12 mouse cellular contexts compared by ENCODE assay signal in the genomic region with DNA sequence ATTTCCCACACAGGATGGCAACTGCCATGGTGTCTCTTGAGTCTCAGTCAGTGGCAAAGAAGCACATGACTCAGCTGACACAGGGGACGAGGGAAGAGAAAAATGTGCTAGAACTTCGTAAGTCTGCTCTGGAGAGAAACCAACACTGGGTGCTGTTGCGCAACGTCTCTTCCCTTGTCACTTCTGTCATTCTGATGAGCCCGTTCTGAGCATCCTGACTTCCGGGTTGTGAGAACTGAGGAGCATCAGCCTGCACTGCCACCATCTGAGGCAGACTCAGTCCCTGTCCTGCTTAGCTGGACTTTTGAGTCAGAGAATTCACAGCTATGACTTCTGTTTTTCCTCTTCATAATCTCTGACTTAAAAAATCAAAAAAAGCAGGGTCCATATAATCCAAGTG.
"Had no signal": no experiment of that assay in that cellular context is flagged by ENCODE, and none has a peak within 500 bp of the region (broad histone marks: within the 10 kb centered on the region; RNA-seq: fewer than 3 reads in every experiment).

No protein-coding gene starts in this region.

- H3K4me2 ChIP-seq: limb, embryonic 12.5 days; liver, embryonic 12.5 days; midbrain, embryonic 12.5 days had no signal

- DNase-seq: kidney, adult 8-10 months; kidney, postnatal 25 days; liver, postnatal 0 days; spleen, adult 18-20 months; thymus, adult 18-20 months; thymus, postnatal 25 days had no signal

- H3K9me3 ChIP-seq: limb, embryonic 12.5 days; liver, embryonic 12.5 days; midbrain, embryonic 12.5 days had no signal

- H3K27me3 ChIP-seq: limb, embryonic 12.5 days; liver, embryonic 12.5 days; midbrain, embryonic 12.5 days had no signal

- H3K27ac ChIP-seq: left cerebral cortex, adult 2 months; limb, embryonic 12.5 days; liver, embryonic 12.5 days; midbrain, embryonic 12.5 days had no signal

- H3K36me3 ChIP-seq: limb, embryonic 12.5 days; liver, embryonic 12.5 days; midbrain, embryonic 12.5 days had no signal

- H3K9ac ChIP-seq: limb, embryonic 12.5 days; liver, embryonic 12.5 days; liver, postnatal 0 days; midbrain, embryonic 12.5 days had no signal

- H3K4me1 ChIP-seq: liver, embryonic 12.5 days; midbrain, embryonic 12.5 days had no signal

- ATAC-seq: intestine, embryonic 16.5 days; liver, embryonic 12.5 days; liver, postnatal 0 days; midbrain, embryonic 16.5 days had no signal

- H3K4me3 ChIP-seq: left cerebral cortex, adult 2 months; limb, embryonic 12.5 days; liver, embryonic 12.5 days; midbrain, embryonic 12.5 days had no signal
